Mouse (Mus musculus) stomach, postnatal 0 days (tissue): ENCODE measurements at regions not wholly inside any gene's neighbourhood (a gene's known extent, or its start where the extent isn't known, plus 50 kb on each side); places are given as distances from the start of the nearest gene placed in this dataset.

Source experiments
- ATAC-seq: fragments of 200-750 bp; cut with Nextera tagmentation; 2 replicates; pipeline ENCODE4 v1.8.0; 2017; ENCODE audit not compliant: low FRiP score, low TSS enrichment
- DNase-seq: peaks from one replicate; pipeline ENCODE4 v3.0.0-alpha.2; 2016; ENCODE audit warnings: low spot score
- H3K27ac ChIP-seq: fragments of 300-500 bp; sonication (generic); replicated peaks from 2 replicates; pipeline ENCODE4 v1.5.1; 2014; ENCODE audit warnings: mild to moderate bottlenecking, control low read depth
- H3K27me3 ChIP-seq: fragments of 300-500 bp; sonication (generic); 2 replicates; pipeline ENCODE4 v1.6.1; 2014; ENCODE audit warnings: low read length; ENCODE audit not compliant: control insufficient read depth, insufficient read depth
- H3K36me3 ChIP-seq: fragments of 300-500 bp; sonication (generic); 2 replicates; pipeline ENCODE4 v1.6.1; 2014; ENCODE audit warnings: low read length, mixed read lengths; ENCODE audit not compliant: control insufficient read depth, insufficient read depth
- H3K4me1 ChIP-seq: fragments of 300-500 bp; sonication (generic); replicated peaks from 2 replicates; pipeline ENCODE4 v1.6.1; 2014; ENCODE audit warnings: antibody characterized with exemption; ENCODE audit not compliant: control insufficient read depth, insufficient read depth
- H3K4me2 ChIP-seq: fragments of 300-500 bp; sonication (generic); replicated peaks from 2 replicates; pipeline ENCODE4 v1.6.1; 2014; ENCODE audit warnings: low read depth, mild to moderate bottlenecking, control low read depth, moderate library complexity
- H3K4me3 ChIP-seq: fragments of 300-500 bp; sonication (generic); 2 replicates; pipeline ENCODE4 v1.5.1; 2014; ENCODE audit warnings: low read depth, low read length, control low read depth
- H3K9ac ChIP-seq: fragments of 300-500 bp; sonication (generic); 2 replicates; pipeline ENCODE4 v1.6.1; 2014; ENCODE audit warnings: mild to moderate bottlenecking, low read length, control low read depth, mixed read lengths
- H3K9me3 ChIP-seq: fragments of 300-500 bp; sonication (generic); 2 replicates; pipeline ENCODE4 v1.6.1; 2016; ENCODE audit warnings: low read length; ENCODE audit not compliant: control insufficient read depth
- CTCF ChIP-seq: IDR thresholded peaks from 2 replicates; pipeline ENCODE4 v1.5.1; 2016; ENCODE audit warnings: antibody characterized with exemption, low read depth, mild to moderate bottlenecking, moderate library complexity
- EP300 ChIP-seq: optimal IDR thresholded peaks from 2 replicates; pipeline ENCODE3; 2016; ENCODE audit warnings: antibody characterized with exemption
- WGBS: fragments of 180-500 bp; shearing (Covaris S2); extraction: QIAGEN DNeasy Blood & Tissue Kit; methylation state at CpG from one replicate; pipeline ENCODE4 v1.1.7; 2014; 5-methylcytosine and 5-hydroxymethylcytosine counted together

DNA sequence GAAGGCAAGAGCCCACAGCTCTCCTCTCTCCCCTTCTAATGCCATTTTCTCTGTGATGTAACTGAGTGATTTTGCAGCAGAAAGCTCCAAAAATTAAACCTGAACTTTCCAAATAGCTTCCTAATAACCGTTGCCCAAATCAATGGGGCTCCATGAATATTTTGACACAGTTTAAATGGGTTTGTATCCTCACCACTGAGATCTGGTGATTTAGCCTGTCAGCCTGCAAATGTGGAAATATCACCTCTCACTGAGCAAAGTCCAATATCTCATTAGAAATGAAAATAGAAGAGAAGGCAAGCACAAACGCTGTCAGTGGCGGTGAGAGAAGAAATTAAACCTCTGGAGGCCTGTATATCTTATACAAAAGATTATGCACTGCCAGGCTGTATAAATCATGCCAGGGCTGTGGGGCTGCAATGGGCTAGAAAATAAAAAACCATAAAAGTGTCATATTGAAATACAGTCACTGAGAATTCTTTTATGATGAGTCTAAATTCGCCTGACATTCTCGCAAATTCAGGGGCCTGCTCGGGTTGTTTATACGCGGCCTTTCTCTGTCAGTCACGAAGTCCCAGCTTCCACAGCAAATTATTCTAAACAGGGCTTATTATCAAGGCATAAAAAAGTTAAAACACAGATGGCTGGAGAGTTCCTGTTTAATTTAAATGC, 185.1 kb downstream of the Snx10 start:
- Histone ChIP-seq H3K27me3 (no peaks in the 10 kb centered on the region), H3K4me2 (no peak overlapping the region), H3K9ac (no peak overlapping the region), H3K9me3 (no peaks in the 10 kb centered on the region), H3K4me1 (no peaks in the 10 kb centered on the region), H3K4me3 (no peak overlapping the region), H3K36me3 (no peaks in the 10 kb centered on the region), H3K27ac (no peak overlapping the region)
- no peak for TF ChIP-seq EP300
- TF ChIP-seq CTCF = no peak
- DNase-seq (no peak), ATAC-seq (no peak)
- WGBS = 50% methylated on average over 9 of the region's 9 CpGs

DNA sequence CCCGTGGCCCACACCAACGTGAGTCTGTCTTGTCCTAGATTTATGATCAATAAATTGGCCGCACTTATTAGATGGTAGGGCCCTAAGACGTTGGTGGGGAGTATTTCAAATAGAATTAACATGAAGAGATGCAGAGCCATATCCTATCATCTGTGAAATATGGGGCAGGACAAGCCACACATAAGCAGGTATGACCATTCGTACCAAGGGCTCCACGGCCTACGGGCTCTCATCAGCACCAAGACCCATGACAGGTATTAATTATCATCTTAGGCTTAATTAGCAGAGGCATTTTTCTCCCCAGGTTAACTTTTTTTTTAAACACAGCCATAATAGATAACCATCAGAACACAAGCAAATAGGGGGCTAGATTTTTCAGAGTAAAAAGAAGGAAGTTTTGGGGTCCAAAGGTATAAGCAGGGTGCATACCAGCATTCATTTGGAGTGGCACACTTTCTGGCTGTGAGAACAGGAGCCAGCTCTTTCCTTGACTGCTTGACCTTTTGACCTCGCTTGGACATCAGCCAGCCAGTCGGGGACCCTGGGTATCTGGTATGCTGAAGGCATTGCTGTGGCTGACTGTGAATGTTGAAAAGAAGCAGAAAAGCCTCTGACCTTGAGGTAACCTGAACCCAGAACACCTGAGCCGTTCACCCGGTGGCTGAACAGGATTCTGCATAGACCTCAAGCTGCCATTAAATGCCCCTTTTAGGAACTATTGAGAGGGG, 185.8 kb downstream of the Snx10 start:
- DNase-seq (no peak), ATAC-seq (no peak)
- no peak overlapping the region for H3K27ac ChIP-seq
- no peaks in the 10 kb centered on the region for H3K4me1 ChIP-seq
- H3K27me3 ChIP-seq = no peaks in the 10 kb centered on the region
- TF ChIP-seq CTCF (no peak), EP300 (no peak)
- H3K4me2 ChIP-seq = no peak overlapping the region
- no peaks in the 10 kb centered on the region for H3K36me3 ChIP-seq
- H3K9me3 ChIP-seq = no peaks in the 10 kb centered on the region
- H3K4me3 ChIP-seq = no peak overlapping the region
- 41% methylated on average over 11 of the region's 11 CpGs for WGBS
- no peak overlapping the region for H3K9ac ChIP-seq

DNA sequence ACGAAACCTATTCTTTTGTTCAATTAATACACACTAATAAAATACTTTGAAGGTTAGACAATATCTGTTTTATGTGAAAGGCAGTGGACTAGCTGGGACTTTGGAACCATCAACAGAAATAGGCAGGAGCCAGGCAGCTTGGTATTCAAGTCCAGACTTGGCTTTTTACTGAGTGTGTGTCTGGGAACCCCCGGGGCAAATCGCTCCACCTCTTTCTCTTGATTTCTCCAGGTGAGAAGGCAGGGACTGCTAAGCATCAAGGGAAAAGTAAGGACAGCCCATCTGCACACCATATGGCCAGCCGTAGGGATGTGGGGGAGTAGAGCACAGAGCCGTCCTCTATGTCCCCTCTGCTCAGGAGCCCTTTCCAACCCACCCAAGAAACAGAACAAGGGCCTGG, 186.5 kb downstream of the Snx10 start:
- Histone ChIP-seq H3K4me1 (no peaks in the 10 kb centered on the region), H3K4me2 (no peak overlapping the region), H3K4me3 (no peak overlapping the region), H3K9me3 (no peaks in the 10 kb centered on the region), H3K27me3 (no peaks in the 10 kb centered on the region), H3K9ac (no peak overlapping the region), H3K27ac (no peak overlapping the region), H3K36me3 (no peaks in the 10 kb centered on the region)
- WGBS = 59% methylated on average over 5 of the region's 5 CpGs
- TF ChIP-seq CTCF (no peak), EP300 (no peak)
- DNase-seq (no peak), ATAC-seq (no peak)

DNA sequence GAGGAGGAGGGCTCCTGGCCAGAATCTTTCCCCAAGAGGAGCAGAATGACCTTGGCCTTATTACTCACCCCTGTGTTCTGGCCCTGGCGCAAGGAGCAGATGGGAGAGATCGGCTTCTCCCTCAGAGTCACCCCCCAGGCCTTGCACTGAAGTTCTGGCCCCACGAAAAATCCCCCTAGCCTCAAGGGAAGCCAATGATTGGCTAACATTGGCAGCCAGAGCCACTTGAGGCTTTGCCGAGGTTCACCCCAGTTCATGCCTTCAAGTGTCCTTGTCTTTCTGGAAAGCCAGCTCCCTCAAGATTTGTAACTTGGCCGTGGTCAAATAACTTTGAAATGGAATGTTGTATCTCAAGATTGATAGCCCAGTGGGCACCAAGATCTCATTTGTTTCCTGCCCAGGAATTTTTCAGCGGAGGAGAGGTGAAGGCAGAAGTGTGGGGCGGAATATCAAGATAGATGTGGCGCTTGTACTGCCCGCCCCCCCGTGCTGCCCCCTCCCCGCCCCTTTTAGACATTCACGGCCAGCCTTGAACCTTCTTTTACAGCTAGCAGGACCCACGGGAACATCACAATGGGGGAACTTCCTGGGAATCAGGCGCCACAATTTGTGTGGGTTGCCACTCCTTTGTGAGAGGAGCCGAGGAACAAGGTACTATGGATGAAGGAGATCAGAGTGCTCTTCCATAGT, 187.4 kb downstream of the Snx10 start:
- ATAC-seq (no peak), DNase-seq (no peak)
- no peak overlapping the region for H3K9ac ChIP-seq
- no peak overlapping the region for H3K4me2 ChIP-seq
- no peaks in the 10 kb centered on the region for H3K4me1 ChIP-seq
- H3K4me3 ChIP-seq = no peak overlapping the region
- WGBS = 75% methylated on average over 15 of the region's 15 CpGs
- no peaks in the 10 kb centered on the region for H3K27me3 ChIP-seq
- no peaks in the 10 kb centered on the region for H3K9me3 ChIP-seq
- no peak overlapping the region for H3K27ac ChIP-seq
- TF ChIP-seq EP300 (no peak), CTCF (no peak)
- no peaks in the 10 kb centered on the region for H3K36me3 ChIP-seq

DNA sequence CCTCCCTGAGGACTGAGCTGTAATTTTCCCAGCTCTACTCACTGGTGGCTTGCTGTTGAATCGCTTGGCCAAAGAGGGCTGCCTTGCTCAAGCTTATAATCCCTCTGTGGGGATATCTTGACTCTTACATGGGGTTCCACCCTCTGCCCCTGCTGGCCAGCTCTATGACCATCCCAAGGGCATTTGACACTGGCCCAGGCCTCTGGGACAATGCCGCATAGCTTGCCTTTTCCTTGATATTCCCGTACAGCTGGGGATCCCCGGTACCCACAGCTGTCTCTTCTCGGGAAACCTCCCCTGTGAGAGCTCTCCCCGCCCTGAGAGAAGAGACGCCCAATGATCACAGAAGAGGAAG, 187.9 kb downstream of the Snx10 start:
- no peak overlapping the region for H3K9ac ChIP-seq
- H3K27ac ChIP-seq = no peak overlapping the region
- 84% methylated on average over 7 of the region's 7 CpGs for WGBS
- TF ChIP-seq CTCF = no peak
- no peak for TF ChIP-seq EP300
- H3K4me2 ChIP-seq = no peak overlapping the region
- DNase-seq (no peak), ATAC-seq (no peak)
- H3K9me3 ChIP-seq = no peaks in the 10 kb centered on the region
- H3K27me3 ChIP-seq = no peaks in the 10 kb centered on the region
- H3K4me1 ChIP-seq = no peaks in the 10 kb centered on the region
- no peak overlapping the region for H3K4me3 ChIP-seq
- H3K36me3 ChIP-seq = no peaks in the 10 kb centered on the region
